Mouse (Mus musculus) lung, adult 2 months (tissue): ENCODE measurements around the gene Olfml3. TPM values are rescaled to one million over a fixed set of nuclear protein-coding genes. Genes with fewer than 3 reads are reported as not detected.

Experiments
- DNase-seq: peaks from one replicate; pipeline ENCODE4 v3.0.0; 2022
- H3K4me1 ChIP-seq: fragments of 200-500 bp; 2 replicates; pipeline ENCODE4 v1.6.1; 2011; ENCODE audit warnings: low read length; ENCODE audit not compliant: control insufficient read depth, insufficient read depth
- H3K4me3 ChIP-seq: fragments of 200-500 bp; replicated peaks from 2 replicates; pipeline ENCODE3; 2011; ENCODE audit warnings: low read depth, mild to moderate bottlenecking, control low read depth, low read length; ENCODE audit errors: extremely low read depth
- CTCF ChIP-seq: fragments of 200-500 bp; IDR thresholded peaks from 2 replicates; pipeline ENCODE4 v1.5.1; 2011; ENCODE audit warnings: mild to moderate bottlenecking, low read length, control low read depth; ENCODE audit not compliant: insufficient read depth
- POLR2A ChIP-seq: fragments of 200-500 bp; IDR thresholded peaks from 2 replicates; pipeline ENCODE4 v1.6.1; 2011; ENCODE audit warnings: low read depth, mild to moderate bottlenecking, control low read depth, low read length, borderline replicate concordance; ENCODE audit errors: extremely low read depth
- WGBS: fragments of 180-500 bp; shearing (Covaris S2); methylation state at CpG from one replicate; pipeline ENCODE4 v1.1.7; 2018; 5-methylcytosine and 5-hydroxymethylcytosine counted together
- polyA plus RNA-seq: library from polyadenylated mRNA; depleted of rRNA; stranded (reverse); fragments of >200 nt; gene quantifications from 2 replicates; pipeline ENCODE4 v1.2.3, GENCODE M21; 2012

The Olfml3 gene
- polyA plus RNA-seq, 1 experiment, result 80.9 TPM

DNA sequence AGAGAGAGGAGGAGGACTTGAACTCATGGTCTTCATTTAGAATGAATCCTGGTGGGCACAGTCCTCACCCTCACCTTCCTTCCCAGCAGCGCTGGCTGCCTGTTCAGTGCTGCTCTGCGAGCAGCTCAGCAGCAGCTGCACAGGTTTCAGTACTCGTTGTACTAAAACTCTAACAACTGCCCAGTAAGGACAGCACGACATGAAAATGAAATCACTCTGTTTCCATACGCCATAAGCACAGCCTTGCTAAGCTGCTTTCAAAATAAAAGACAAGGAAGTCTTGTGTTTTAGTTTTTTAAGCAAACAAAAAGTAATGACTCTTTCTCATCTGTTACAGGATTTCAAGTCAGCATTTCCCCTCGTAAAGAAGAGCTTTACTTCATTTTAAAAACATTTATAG, 5.4 kb upstream of the Olfml3 start:
- Histone ChIP-seq H3K4me1 (no peaks in the 10 kb centered on the region), H3K4me3 (no peak overlapping the region)
- WGBS, result 78% methylated on average over 6 of the region's 6 CpGs
- TF ChIP-seq CTCF (no peak), POLR2A (no peak)
- DNase-seq, result no peak

DNA sequence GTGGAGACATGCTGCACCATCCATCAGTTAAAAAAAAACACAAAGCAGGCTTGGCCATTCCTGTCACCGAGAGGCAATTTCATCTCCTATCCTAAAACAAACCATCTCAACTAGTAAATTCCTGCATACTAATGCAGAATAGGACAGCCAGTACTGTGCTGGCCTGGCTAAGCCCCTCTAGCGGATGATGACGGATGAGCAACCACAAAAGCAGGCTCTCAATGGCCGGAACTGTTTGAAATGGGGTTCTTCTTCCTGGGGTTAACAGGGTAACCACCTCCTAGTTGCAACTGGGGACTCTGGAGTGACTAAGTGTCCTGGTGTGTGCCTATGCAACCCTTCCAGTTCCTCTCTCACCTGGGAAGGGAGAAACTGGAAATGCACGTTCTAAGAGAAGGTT, 2.5 kb upstream of the Olfml3 start:
- DNase-seq, result no peak
- peaks cover 2% of the 10 kb centered on the region; the same call in 1 of the 2 replicates for H3K4me1 ChIP-seq
- WGBS, result 62% methylated on average over 5 of the region's 5 CpGs

DNA sequence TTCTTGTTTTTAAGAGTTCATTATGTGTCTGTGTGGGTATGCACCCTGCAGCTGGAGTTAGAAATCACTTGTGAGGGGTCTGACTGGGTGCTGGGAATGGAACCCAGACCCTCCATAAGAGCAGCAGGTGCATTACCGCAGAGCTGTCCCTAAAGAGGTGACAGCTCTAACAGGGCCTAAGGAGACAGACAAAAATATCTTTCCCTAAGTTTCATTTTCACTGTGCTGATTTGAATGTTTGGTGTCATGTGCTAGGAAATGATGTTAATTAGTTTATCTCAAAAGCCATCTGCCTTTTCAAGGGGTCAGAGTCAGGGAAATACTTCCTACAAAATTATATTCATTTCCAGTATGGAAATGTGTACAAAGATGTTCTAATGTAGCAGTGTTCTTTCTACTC, 1.5 kb upstream of the Olfml3 start, which contains the start of gene Gm10964:
Gene Gm10964 (plus strand): TSS at position 38 of the 400 bp plus-strand sequence.
- no peak for DNase-seq
- Histone ChIP-seq H3K4me1 (peaks cover 5% of the 10 kb centered on the region; the same call in 1 of the 2 replicates), H3K4me3 (peak within 1 kb of the TSS; percentile 23)
- no peak for TF ChIP-seq POLR2A
- WGBS, result 80% methylated on average over 1 of the region's 1 CpGs

More for the DNA sequence above, 2.5 kb upstream of the Olfml3 start:
- no peak for TF ChIP-seq CTCF
- TF ChIP-seq POLR2A, result no peak
- H3K4me3 ChIP-seq, result no peak overlapping the region

DNA sequence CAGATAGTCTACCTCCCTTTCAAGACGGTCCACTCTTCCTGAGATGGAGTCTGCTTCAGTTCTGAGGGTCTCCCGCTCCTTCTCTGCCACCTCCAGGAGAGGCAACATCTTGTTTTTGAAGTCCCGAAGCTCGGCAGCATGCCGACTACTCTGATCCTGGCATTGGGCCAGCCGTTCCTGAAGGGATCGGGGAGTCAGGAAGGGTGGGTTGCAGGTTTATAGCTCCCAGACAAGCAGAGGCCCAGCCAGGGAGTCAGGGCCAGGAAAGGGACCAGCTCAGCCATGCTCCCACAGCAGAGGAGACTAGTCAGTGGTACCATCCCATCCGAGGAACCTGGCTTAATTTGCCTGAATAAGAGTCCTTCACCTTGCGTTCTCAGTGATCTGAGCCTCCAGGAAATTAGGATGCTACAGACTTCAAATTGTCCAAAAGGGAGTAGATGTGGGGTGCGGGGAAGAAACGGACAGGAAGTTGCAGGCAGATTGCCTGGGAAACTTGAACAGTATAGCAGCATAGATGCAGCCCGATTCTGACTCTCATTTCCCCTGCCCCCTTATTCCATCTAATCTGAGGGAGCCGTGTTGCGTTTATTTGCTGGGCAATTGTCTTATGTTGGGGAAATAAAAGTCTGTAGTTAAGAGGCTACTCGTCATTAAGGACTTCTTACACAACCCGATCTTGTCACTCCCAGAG, 593 bp downstream of the Olfml3 start:
- Histone ChIP-seq H3K4me3 (peak overlapping the region; percentile 68), H3K4me1 (peaks cover 8% of the 10 kb centered on the region)
- WGBS, result 26% methylated on average over 16 of the region's 16 CpGs
- no peak for TF ChIP-seq POLR2A
- no peak for TF ChIP-seq CTCF
- DNase-seq, result peak; percentile 43

DNA sequence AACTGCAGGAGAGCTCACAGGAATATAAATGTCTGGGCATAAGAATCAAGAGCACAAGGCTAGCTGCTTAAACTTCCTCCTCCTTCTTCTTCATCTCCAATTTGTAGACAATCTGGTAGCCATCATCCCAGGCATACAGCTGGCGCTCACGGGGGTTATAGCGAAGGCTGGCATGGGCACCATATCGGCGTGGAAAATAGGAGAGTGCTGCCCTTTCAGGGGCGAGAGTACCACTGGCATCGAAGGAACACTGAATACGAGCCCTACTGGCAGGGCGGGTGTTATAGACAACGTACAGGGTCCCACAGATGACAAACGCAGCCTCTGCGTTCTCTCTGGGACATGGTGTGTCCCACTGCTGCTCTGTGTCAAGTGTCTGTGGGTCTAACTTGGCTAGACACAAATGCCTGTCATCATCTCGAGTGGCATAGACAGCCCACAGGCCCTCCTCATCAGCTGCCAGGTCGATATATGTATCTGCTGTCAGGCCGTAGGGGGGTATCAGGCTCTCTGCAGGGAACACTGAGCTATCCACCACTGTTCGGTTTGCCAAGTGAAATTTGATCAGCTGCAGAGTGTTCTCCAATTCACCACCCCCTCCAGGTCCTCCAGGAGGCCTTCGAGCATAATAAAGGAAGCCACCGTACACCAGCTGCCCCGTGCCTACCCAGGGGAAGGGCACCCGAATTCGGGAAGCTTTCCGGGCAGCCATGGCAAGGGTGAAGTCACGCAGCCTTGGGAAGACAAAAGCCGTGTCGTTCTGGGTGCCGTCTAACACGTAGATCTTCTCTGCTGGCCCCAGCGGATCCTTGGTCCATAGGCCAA, 1.8 kb downstream of the Olfml3 start:
- H3K4me3 ChIP-seq, result peak overlapping the region; percentile 14
- H3K4me1 ChIP-seq, result peaks cover 8% of the 10 kb centered on the region
- TF ChIP-seq CTCF (no peak), POLR2A (no peak)
- no peak for DNase-seq
- WGBS, result 73% methylated on average over 28 of the region's 28 CpGs

DNA sequence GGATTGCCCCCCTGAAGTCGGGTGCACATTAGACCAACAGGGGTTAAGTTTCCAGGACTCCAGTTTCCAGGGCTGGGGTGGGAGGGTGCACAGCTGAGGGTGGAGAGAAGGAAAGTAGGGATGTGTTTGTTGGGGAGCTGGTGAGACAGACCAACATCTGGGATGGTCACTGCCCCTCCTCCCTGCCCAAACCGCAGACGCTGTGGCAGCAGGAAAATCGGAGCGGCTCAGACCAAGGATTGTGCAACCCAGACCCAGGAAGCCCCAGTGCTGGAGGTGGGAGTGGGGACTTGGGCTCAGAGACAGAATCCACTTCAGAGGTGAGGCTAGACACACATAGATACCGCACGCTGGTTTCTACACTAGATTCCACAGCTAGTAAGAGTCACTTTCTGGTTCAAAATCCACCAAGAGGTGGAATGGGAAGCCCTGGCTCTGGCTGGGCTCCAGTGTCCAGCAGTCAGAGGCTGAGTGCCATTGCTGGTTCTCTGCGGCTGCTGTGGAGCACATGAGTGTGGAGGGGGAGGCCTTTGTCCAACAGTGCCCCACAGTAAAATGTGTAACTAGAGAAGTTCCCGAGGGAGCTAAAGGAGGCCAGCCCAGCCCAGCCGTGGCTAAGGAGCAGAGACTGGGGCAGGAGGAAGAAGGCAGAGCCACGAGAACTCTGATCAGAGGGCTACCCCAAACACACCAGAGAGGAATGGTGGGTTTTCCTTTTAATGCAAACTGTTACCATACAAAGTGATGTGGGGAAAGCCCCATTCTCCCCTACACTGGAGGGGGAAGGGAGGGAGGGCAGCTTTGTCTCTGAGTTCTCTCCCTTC, 2.9 kb downstream of the Olfml3 start:
- WGBS, result 25% methylated on average over 11 of the region's 11 CpGs

DNA sequence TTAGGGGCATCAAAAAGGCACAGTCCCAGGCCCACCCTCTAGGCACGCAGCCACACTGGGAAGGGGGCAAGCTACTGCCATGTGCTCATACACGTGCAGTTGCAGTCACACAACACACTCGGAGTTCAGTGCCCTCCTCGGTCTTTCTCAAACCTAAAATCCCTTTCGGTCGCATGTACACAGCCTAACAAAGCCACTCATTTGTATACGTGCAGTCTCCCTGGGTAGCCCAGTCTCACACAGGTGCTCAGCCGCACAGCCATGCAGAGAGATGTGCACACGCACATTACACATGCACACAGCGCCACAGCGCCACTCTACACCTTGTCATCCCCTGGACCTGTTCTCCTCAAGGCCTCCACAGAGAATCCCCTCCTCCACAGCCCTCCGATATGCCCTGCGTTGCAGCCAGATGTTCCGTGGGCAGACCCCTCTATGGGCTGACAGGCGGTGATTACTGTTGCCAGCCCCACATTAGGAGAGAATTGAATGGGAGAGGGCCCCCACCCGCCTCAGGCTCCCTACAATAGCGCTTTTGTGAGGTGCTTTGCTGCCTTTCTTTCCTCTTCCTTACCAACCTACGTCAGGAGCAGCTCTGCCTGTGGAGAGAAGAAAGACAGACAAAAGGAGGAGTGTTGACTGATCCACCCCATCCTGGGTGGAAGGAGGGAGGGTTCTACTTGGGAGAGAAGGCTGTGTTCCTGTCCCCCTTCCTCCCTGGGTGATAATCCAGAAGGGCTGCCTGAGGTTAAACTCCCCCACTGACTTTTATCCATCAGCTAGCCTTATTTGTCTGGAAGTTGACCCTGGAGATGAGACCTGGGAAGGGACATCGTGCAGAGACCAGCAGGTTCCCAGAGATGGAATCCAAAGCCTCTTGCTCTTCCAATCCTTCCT, 3.8 kb downstream of the Olfml3 start:
- DNase-seq, result no peak
- H3K4me3 ChIP-seq, result peak overlapping the region; percentile 12

More for the DNA sequence above, 2.9 kb downstream of the Olfml3 start:
- DNase-seq, result peak; percentile 27
- Histone ChIP-seq H3K4me3 (no peak overlapping the region), H3K4me1 (peaks cover 8% of the 10 kb centered on the region)
- TF ChIP-seq POLR2A (no peak), CTCF (no peak)

DNA sequence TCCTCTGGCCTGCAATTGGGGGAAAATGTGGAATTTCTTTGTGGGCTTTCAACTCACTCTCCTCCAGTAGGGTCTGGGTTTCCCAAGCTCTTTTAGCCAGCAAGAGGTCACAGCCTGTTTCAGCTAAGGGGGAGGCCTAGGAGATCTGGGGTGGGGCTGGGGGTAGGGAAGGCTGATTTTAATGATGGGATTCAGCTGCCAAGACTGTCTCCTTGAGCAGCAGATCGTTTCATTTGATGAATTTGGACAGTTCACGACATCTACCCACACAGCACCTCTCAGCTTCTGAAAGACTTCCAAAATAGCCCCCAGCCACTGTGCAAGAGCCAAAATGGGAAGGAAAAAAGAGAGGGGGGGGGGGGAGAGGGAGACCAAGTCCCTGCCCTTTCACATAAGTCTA, 4.6 kb downstream of the Olfml3 start:
- WGBS, result 48% methylated on average over 2 of the region's 2 CpGs
- no peak overlapping the region for H3K4me3 ChIP-seq
- DNase-seq, result no peak
- H3K4me1 ChIP-seq, result peaks cover 8% of the 10 kb centered on the region
- no peak for TF ChIP-seq CTCF

More for the DNA sequence above, 3.8 kb downstream of the Olfml3 start:
- 56% methylated on average over 19 of the region's 19 CpGs for WGBS
- peaks cover 8% of the 10 kb centered on the region for H3K4me1 ChIP-seq
- no peak for TF ChIP-seq POLR2A
- no peak for TF ChIP-seq CTCF

DNA sequence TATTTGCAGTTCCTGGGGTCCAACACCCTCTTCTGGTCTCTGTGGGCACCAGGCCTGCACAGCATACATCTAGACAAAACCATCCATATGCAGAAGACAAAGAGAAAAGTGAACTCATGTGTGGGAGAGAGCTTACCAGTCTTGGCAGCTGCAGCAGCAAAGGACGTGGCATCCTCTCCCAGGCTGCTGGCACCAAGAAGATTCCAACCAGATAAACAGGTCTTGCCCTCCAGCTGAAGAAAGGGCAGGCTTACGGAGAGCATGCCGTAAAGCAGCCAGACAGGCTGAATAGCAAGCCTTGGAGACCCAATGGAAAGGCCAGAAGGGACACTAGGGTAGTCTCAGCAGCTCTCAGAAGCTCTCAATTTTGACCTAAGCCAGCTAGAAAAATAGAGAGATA, 5.7 kb downstream of the Olfml3 start:
- WGBS, result 71% methylated on average over 3 of the region's 3 CpGs
- no peak overlapping the region for H3K4me3 ChIP-seq
- peaks cover 7% of the 10 kb centered on the region for H3K4me1 ChIP-seq
- TF ChIP-seq CTCF (no peak), POLR2A (no peak)
- no peak for DNase-seq
